Mouse (Mus musculus): ENCODE results near the gene Gas2l1.

Gene Gas2l1

DNA sequence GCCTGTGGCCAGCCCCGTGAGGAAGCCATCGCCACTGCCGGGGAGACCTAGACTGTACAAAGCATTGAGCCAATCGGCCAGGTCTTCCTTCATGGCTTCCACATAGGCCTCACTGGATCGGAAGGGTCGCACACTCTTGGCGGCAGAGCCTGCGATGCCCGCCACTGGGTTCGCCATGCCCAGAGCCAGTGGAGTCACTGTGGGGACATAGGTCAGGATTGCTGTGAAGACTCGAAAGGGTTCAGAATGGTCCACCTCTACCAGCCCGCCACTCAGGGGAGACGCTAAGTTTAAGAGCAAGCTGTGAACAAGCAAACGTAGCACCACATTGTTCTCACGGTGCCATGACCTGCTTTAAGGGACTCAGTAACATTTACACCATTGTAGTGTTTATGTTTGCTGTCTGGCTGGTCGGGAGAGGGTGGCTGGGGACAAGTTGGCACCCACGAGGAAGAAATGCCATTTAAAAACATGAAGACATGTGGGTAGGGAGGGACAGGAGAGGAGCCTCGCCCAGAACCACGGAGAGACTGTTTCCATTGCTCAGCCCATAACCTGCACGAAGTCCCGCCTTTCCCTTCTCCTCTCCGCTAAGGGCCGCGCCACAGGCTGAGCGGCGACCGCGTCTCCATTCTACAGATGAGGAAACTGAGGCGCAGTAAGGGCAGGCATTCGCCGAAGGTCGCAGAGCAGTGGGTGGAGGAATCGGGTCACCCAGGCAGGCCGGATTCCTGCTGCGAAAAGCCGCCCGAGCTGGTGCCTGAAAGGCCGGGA, 658 bp downstream of the Gas2l1 start:
- no peak for DNase-seq (ENCODE audit: extremely low read depth, low read depth)

DNA sequence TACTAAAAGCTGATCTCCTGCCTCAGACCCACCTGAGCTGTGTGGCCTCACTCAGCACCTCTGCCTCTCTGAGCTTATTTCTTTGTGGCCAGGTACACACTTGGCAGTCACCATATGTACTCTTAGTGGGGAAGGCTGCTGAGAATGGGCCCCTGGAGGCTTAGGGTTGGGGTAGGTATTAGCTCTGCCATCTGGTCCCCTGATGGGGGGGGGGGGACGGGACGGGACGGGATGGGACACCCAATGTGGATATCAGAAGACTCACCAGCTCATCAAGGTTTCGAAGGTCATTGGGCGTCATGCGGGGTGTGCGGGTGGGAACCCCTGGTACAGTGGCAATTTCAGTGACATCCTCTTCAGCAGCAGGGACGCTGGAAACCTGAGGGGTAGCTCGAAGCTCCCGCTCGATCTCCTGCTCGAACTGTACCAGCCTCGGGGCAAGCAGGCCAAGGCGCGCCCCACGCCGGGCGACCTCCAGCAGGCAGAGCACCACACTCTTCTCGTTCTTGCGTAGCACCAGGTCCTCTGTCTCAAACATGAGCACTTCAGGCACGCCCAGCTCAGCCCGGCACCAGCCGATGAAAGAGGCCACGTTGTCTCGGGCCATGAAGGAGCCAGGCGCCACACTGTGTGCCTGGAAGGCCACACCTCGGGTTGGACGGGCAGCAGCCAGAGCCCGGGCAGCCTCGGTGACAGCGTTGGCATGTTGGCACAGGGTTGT, 1.4 kb downstream of the Gas2l1 start:
- no peak for DNase-seq (ENCODE audit: extremely low read depth, low read depth)

GRCm38 (mm10) chr11:5062860-5063505, 2.1 kb downstream of the Gas2l1 start:
- DNase-seq (ENCODE audit: extremely low read depth, low read depth), result no peak

DNA sequence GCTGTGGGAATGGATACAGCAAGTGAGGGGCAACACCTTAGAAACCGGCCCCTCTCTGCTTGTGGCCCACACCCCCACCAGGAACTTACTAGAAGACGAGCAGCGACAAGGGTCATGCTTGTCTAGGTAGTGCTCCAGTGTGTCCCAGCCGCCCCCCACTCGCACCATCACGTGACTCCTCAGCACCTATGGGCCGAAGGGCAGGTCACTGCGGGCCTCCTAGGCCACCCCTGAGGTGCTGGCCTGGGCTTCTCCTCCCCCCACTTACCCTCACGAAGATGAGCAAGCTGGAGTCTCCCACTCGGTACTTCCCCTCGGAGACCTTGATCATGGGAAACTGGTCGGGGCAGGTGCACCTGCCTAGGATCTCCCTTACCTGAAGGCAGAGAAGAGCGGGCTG, 2.8 kb downstream of the Gas2l1 start:
- DNase-seq (ENCODE audit: extremely low read depth, low read depth), result no peak

DNA sequence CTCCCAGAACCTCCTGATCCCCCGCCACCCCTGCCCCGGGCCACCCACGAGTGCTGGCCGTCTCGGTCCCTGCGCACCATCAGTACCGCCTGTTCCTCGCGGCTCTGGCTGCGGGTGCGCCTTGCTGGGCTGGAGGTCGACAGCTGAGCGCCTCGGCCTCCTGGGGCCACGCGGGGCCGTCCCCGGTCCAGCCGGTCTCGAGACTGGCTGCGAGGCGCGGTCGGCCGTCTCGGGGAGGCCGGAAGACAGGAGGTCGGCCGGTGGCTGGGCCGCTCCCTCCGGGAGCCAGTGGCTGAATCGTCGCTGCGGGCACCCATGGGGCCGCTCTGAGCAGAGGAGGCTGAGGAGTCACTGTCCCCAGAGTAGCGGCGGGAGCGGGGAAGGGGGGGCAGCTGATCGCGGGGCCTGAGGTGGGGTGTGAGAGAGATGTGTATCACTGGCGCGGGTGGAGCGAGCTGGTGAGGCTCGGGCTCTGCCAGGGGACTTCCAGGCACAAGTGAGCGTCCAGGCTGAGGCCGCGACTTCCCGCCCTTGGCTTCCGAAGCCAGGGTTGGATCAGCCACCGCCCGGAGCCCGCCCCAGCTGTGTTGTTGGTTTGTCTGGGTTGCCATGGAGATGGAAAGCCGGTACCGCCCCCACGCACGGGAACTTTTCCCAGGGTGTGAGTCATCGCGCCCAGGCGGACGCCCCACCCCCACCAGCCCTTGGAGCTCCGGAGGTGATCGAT, 3.6 kb downstream of the Gas2l1 start:
- no peak for DNase-seq (ENCODE audit: extremely low read depth, low read depth)

DNA sequence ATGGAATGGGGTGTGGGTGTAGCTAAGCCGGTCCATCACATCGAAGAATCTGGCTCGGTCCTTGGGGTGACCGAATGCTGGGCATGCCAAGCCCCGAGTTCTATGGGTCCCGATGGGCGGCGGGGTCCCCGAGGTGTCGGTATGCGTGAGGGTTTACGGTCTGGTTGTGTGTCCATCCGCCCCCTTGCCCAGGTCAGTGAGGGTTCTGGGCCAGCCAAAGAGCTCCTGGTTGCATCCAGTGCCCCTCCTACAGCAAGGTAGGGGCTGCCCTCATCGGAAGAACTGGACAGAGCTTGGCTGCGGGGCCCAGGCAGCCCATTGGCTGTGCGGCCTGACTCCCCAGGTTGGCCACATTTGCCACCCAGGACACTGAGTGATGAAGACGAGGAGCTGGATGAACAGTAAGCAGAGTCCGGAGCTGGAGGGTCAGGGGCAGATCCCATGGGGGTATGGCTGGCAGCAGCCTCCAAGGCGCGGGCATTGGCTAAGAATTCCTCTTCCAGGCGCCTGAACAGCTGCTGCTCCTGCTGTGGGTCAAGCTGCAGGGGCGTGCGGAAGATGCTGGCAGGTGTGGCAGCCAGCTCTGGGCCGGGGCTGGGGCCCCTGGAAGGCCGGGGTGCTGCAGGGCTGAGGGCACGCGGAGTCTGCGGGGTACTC, 4.2 kb downstream of the Gas2l1 start:
- DNase-seq (ENCODE audit: extremely low read depth, low read depth), result no peak

- no peak for DNase-seq (ENCODE audit: extremely low read depth, low read depth)
These were observed 5.4 kb downstream of the Gas2l1 start for GRCm38 (mm10) chr11:5059704-5060156.

DNA sequence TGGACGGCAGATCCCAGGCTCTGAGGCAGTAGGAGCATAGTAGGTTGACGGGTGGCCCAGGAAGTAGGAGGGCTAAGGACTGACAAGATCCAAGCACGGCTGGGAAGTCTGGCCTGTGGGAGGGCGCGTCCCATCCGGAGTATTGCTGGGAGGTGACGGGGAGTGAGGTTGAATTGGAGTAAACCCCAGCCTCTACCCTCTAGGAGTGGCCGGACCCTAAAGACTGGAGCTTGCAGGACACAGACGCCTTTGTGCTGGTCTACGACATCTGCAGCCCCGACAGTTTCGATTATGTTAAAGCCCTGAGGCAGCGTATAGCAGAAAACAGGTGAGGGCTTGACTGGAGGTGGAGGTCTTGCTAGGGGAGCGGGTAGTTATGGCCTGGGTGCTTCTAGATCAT, 5.9 kb downstream of the Gas2l1 start:
- no peak for DNase-seq (ENCODE audit: extremely low read depth, low read depth)

DNA sequence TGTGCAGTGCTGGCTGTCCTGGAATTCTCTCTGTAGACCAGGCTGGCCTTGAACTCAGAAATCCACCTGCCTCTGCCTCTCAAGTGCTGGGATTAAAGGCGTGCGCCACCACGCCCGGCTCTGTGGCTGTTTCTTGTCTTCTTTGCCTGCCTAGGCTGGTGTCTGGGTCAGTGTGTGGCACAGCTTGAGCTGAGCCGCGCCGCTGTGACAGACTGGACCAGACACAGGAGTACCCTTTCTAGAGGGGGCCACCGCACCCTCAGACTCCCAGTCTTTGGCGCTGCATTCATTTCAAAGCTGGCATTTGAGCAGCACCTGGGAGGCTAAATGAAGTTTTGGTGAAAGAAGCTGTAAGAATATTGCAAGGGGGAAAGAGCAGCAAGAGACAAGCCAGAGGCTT, 6.3 kb downstream of the Gas2l1 start:
- no peak for DNase-seq (ENCODE audit: extremely low read depth, low read depth)

DNA sequence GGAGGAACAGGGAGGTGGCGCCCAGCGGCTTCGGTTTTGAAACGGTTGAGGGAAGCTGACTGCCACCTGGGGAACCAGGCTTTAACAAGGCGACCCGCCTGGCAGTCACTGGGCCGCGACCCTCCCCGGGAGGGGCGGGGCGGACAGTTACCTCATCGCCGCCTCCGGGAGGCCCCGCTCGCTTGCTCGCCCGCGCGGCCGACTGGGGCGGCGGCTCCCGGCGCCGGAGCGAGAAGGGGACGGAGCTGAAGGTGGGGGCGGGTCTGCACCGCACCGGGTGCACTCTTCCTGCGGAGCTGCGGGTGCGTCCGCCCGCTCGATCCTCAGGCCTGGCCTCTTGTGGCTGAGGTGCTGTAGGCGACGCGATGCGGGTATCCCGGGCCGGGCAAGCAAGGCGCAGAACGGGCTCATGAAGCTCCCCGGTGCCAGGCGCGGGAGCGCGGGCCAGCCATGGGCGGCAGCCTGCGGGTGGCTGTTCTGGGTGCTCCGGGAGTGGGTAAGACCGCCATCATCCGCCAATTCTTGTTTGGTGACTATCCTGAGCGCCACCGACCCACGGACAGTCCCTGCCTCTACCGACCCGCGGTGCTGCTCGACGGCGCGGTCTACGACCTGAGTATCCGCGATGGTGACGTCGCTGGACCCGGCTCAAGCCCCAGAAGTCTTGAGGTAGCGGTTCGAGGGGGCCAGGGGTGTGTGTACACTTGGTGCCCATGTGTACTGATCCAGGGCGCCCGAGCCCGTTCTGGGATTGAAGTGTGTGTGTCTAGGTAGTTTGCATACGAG, 7.1 kb downstream of the Gas2l1 start, which contains the start of gene Rasl10a:
Rasl10a (plus strand) TSS at position 273 of the 786 bp plus-strand sequence.
- no peak for DNase-seq (ENCODE audit: extremely low read depth, low read depth)

GRCm38 (mm10) chr11:5057541-5057855, 7.6 kb downstream of the Gas2l1 start:
- no peak for DNase-seq (ENCODE audit: extremely low read depth, low read depth)

DNA sequence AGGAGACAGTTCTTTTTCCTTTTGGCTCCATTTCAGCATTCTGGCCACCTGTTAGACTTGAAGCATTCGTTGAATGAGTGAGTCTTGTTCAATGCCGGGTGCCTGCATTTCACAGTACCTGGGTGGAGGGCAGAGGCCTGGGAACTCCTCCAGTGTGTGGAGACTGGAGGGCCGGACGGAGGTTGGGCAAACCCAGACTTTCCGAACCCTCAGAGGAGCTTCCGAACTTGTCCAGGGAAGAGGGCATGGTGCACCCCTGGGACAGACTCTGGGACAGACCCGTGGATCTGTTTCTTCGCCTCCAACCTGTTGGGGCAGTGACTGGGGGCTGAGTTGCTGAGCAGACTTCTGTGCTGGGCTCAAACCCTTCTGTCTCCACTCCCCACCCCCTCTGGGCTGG, 8.1 kb downstream of the Gas2l1 start:
- DNase-seq (ENCODE audit: extremely low read depth, low read depth), result no peak

- DNase-seq (ENCODE audit: extremely low read depth, low read depth), result no peak
These were observed 8.9 kb downstream of the Gas2l1 start for GRCm38 (mm10) chr11:5055945-5056938.

DNA sequence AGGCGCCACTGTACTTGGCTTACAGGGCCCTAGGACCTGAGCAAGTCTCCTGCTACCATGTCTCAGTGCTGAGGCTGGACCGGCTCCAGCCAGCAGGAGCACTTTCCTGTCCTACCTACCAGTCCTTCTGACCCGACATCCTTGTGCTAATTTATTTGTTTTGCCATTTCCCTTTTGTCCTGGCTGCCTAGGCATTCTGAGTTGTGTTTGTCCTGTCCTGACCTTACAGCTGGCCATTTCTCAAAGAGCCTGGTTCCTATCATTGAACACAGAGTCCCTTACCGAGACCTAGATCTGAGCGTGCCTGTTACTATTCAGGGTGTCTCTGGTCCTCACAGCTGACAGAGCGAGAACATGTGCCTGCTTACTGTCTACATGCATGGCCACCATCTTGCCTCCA, 10.3 kb downstream of the Gas2l1 start:
- no peak for DNase-seq (ENCODE audit: extremely low read depth, low read depth)

DNA sequence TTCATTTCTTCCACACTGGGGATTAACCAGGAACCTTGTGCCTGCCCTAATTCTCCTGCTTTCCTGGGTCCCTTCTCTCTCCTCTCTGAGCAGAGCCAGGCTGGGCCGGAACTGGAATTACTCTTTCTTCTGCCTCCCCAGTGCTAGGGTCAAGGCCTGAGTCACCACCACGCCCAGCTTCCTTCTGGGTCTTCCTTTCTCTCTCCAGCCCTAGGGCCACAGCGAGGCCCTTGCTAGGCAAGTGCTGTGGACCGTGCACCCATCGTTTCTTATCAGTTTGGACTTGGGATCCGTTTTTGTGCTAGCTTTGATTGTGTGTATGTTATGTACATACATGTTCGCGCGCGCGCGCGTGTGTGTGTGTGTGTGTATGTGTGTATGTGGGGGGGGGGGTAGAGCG, 11.0 kb downstream of the Gas2l1 start:
- DNase-seq (ENCODE audit: extremely low read depth, low read depth), result no peak

DNA sequence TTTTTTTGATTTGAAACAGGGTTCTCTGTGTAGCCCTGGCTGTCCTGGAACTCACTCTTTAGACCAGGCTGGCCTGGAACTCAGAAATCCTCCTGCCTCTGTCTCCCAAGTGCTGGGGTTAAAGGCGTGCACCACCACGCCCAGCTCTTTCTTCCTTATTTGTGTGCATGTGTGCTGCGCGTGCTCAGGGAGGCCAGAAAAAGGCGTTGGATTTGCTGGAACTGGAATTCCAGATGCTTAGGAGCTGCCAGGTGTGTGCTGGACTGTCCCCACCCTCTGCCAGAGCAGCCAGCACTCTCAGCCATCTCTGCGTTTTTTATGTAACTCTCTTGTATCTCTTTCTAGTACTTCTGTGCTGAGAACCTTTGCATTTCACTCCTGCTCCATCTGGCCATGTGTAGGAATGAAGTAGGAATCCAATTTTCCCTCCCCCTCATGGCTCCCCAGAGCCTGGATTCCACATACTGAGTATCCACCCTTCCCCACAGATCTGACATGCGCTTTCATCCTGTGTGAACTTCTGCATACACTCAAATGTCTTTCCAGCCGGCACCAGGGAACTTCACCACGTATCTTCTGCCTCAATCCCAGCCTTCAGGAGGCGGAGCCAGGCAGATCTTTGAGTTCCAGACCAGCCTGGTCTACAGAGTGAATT, 12.8 kb downstream of the Gas2l1 start:
- DNase-seq (ENCODE audit: extremely low read depth, low read depth), result no peak

GRCm38 (mm10) chr11:5051629-5052028, 13.5 kb downstream of the Gas2l1 start:
- DNase-seq (ENCODE audit: extremely low read depth, low read depth), result no peak

DNA sequence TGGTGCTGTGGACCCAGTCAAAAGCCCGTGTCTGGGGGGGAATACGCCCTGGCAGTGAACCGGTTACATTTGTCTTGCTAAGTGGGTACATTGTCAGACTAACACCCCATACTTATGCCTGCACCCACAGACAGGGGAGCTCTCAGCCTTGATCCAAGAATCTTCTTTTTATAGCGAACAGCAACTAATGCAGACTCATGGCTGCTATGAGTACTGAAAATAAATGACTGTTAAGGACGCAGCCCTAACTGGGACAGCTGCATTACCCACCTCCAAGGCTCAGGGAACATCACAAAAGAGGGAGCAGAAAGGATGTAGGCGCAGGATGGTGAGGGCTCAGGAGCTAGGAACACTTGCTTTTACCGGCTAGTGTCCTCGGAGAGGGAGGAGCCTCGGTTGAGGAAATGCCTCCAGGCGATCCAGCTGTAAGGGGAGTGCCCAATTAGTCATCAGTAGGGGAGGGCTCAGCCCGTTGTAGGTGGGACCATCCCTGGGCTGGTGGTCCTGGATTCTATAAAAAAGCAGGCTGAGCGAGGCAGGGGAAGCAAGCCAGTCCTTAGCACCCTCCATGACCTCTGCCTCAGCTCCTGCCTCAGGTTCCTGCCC, 18.7 kb downstream of the Gas2l1 start:
- DNase-seq (ENCODE audit: extremely low read depth, low read depth), result no peak
